Mouse (Mus musculus) spleen, adult 2 months (tissue): ENCODE results near the gene Gm37240. TPM values are rescaled to one million over a fixed set of nuclear protein-coding genes. Genes with fewer than 3 reads are reported as not detected.

Experiments
- DNase-seq, 2 experiments: peaks; one replicate each; pipeline versions ENCODE4 v3.0.0 to v3.0.0-alpha.2; 2012 to 2021; ENCODE audit warnings: low spot score in 2 of 2, low read depth in 1 of 2
- H3K27ac ChIP-seq: fragments of 200-500 bp; 2 replicates; pipeline ENCODE4 v1.5.1; 2012; ENCODE audit warnings: low read length, inconsistent platforms; ENCODE audit not compliant: insufficient read depth
- H3K27me3 ChIP-seq: fragments of 200-500 bp; 2 replicates; pipeline ENCODE4 v1.6.1; 2012; ENCODE audit warnings: mild to moderate bottlenecking, moderate library complexity, low read length, inconsistent platforms; ENCODE audit not compliant: control insufficient read depth, insufficient read depth
- H3K36me3 ChIP-seq: fragments of 200-500 bp; 2 replicates; pipeline ENCODE4 v1.6.1; 2012; ENCODE audit warnings: mild to moderate bottlenecking, low read length, inconsistent platforms; ENCODE audit not compliant: control insufficient read depth, insufficient read depth
- H3K4me1 ChIP-seq: fragments of 200-500 bp; 2 replicates; pipeline ENCODE4 v1.6.1; 2011; ENCODE audit warnings: inconsistent platforms; ENCODE audit not compliant: control insufficient read depth, insufficient read depth, insufficient read length
- H3K4me3 ChIP-seq: fragments of 200-500 bp; 2 replicates; pipeline ENCODE4 v1.5.1; 2011; ENCODE audit warnings: mild to moderate bottlenecking, inconsistent platforms; ENCODE audit not compliant: insufficient read depth, insufficient read length; ENCODE audit errors: extremely low read depth
- CTCF ChIP-seq: fragments of 200-500 bp; IDR thresholded peaks from 2 replicates; pipeline ENCODE4 v1.5.1; 2011; ENCODE audit warnings: mild to moderate bottlenecking, inconsistent platforms; ENCODE audit not compliant: insufficient read depth, insufficient read length, insufficient replicate concordance; ENCODE audit errors: extremely low read depth
- POLR2A ChIP-seq: fragments of 200-500 bp; IDR thresholded peaks from 2 replicates; pipeline ENCODE4 v1.6.1; 2011; ENCODE audit warnings: low read depth, low read length, inconsistent platforms
- WGBS: fragments of 180-500 bp; shearing (Covaris S2); methylation state at CpG from one replicate; pipeline ENCODE4 v1.1.7; 2018; 5-methylcytosine and 5-hydroxymethylcytosine counted together
- polyA plus RNA-seq: library from polyadenylated mRNA; depleted of rRNA; stranded (reverse); fragments of >200 nt; gene quantifications from 2 replicates; pipeline ENCODE4 v1.2.3, GENCODE M21; 2012

The Gm37240 gene
- polyA plus RNA-seq, 1 experiment = 1.1 TPM

DNA sequence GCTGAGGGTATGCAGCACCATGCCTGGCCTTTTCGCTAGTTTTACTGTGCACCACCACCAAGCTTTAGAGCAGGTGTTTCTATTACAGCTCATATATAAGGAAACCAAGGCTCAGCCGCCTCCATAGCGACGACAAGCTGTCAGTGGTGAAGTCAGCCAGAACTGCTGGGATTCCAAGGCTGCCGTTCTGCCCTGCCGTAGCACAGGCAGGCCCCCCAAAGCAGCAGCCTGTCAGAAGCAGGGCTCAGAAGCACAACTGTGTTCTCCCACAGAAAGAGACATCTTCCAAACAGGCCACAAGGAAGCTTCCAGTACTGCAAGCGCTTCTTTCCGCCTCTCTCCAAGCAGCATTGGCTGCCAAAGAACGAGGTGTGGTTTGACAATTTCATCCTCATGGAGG is 871.7 kb downstream of the Gm37240 start:
- Histone ChIP-seq H3K4me1 (no peaks in the 10 kb centered on the region), H3K4me3 (no peak overlapping the region), H3K27ac (no peak overlapping the region), H3K27me3 (no peaks in the 10 kb centered on the region), H3K36me3 (no peaks in the 10 kb centered on the region)
- WGBS = 90% methylated on average over 9 of the region's 9 CpGs
- DNase-seq = no peak
- TF ChIP-seq POLR2A (no peak), CTCF (no peak)

GRCm38 (mm10) chr3:85012889-85013288 is 874.4 kb downstream of the Gm37240 start:
- Histone ChIP-seq H3K36me3 (no peaks in the 10 kb centered on the region), H3K4me1 (no peaks in the 10 kb centered on the region), H3K27me3 (no peaks in the 10 kb centered on the region), H3K27ac (no peak overlapping the region), H3K4me3 (no peak overlapping the region)
- no peak for DNase-seq
- no peak for TF ChIP-seq POLR2A
- TF ChIP-seq CTCF = no peak
- WGBS = 86% methylated on average over 6 of the region's 6 CpGs

GRCm38 (mm10) chr3:85005257-85005656 is 882.1 kb downstream of the Gm37240 start:
- H3K27me3 ChIP-seq = no peaks in the 10 kb centered on the region
- no peak overlapping the region for H3K4me3 ChIP-seq
- DNase-seq = no peak
- H3K36me3 ChIP-seq = no peaks in the 10 kb centered on the region
- WGBS = 89% methylated on average over 2 of the region's 2 CpGs
- H3K4me1 ChIP-seq = no peaks in the 10 kb centered on the region
- TF ChIP-seq POLR2A (no peak), CTCF (no peak)
- H3K27ac ChIP-seq = no peak overlapping the region

DNA sequence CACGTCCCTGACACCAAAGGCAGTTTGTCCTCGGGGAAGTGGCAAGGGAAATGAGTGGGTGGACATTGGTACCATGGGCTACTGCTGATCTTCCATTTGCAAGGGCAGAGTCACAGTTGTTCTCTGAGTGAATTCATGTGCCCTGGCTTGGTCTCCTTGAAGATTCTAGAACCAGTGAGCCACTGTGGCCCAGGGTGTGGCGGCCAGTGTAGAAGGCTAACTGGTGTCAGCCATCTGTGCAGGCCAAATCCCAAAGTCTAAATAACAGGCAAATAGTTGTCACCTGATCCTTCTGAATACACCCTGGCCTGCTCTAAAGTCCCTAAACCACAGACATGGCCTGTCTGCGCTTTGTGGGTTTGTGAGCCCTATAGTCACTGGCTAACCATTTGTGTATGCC is 898.4 kb downstream of the Gm37240 start:
- Histone ChIP-seq H3K4me1 (no peaks in the 10 kb centered on the region), H3K27me3 (no peaks in the 10 kb centered on the region), H3K27ac (no peak overlapping the region), H3K4me3 (no peak overlapping the region), H3K36me3 (no peaks in the 10 kb centered on the region)
- 91% methylated on average over 4 of the region's 4 CpGs for WGBS
- TF ChIP-seq CTCF = no peak
- TF ChIP-seq POLR2A = no peak
- no peak for DNase-seq

DNA sequence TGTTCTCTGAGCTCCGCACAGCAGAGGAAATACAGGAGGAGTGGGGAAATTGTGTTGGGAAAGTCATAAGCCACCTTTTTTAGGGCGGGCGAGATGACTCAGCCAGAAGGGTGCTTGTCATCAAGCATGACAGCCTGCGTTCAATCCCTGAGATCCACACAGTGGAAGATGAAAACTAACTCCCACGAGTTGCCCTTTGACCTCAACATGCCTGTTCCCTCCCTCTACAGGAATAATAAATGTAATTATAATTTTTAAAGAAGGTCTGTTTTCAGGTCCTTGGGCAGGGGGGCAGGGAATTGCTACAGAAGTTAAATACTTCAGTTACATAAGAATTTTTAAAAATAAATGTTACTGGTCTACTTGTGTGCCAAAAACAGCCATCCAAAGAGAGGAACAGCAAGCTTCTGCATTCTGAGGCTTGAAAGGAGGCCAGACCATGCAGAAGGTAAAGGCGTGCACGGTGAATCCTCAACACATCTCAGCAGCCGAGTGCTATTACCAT is 902.1 kb downstream of the Gm37240 start:
- Histone ChIP-seq H3K36me3 (no peaks in the 10 kb centered on the region), H3K4me3 (no peak overlapping the region), H3K27ac (no peak overlapping the region), H3K27me3 (no peaks in the 10 kb centered on the region), H3K4me1 (no peaks in the 10 kb centered on the region)
- 78% methylated on average over 8 of the region's 8 CpGs for WGBS
- TF ChIP-seq CTCF (no peak), POLR2A (no peak)
- no peak for DNase-seq

- no peak for TF ChIP-seq CTCF
- no peak for TF ChIP-seq POLR2A
- H3K27me3 ChIP-seq = no peaks in the 10 kb centered on the region
- no peaks in the 10 kb centered on the region for H3K4me1 ChIP-seq
- H3K36me3 ChIP-seq = peaks cover 3% of the 10 kb centered on the region
- no peak overlapping the region for H3K4me3 ChIP-seq
- no peak for DNase-seq
- H3K27ac ChIP-seq = no peak overlapping the region
- 89% methylated on average over 4 of the region's 4 CpGs for WGBS
Observed at GRCm38 (mm10) chr3:84982688-84983087, 904.6 kb downstream of the Gm37240 start.

DNA sequence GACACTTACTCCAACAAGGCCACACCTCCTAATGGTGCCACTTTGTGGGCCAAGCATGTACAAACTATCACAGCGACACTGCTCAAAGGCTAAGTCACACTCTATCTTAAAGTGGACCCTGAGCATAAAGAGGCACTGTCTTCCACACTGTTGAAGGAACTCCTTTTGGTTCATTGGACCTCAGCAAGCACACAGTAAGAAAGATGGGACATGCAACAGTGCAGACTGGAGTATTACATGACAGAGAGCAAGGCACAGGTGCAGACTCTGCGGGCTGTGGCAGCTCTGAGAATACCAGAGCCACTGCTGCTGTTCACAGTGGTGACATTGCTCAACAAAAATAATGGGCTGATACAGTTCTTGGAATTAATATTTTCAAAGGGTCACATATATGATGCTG is 907.2 kb downstream of the Gm37240 start:
- peaks cover 14% of the 10 kb centered on the region for H3K36me3 ChIP-seq
- no peaks in the 10 kb centered on the region for H3K27me3 ChIP-seq
- 98% methylated on average over 2 of the region's 2 CpGs for WGBS
- DNase-seq = no peak
- TF ChIP-seq POLR2A = no peak
- TF ChIP-seq CTCF = no peak
- H3K4me1 ChIP-seq = no peaks in the 10 kb centered on the region
- no peak overlapping the region for H3K27ac ChIP-seq
- no peak overlapping the region for H3K4me3 ChIP-seq

GRCm38 (mm10) chr3:84978676-84979075 is 908.6 kb downstream of the Gm37240 start:
- TF ChIP-seq POLR2A (no peak), CTCF (no peak)
- no peak for DNase-seq
- WGBS = 94% methylated on average over 11 of the region's 11 CpGs

More at GRCm38 (mm10) chr3:84978676-84979075, 908.6 kb downstream of the Gm37240 start:
- H3K27ac ChIP-seq = no peak overlapping the region
- H3K4me1 ChIP-seq = no peaks in the 10 kb centered on the region
- no peaks in the 10 kb centered on the region for H3K27me3 ChIP-seq
- H3K4me3 ChIP-seq = no peak overlapping the region
- peaks cover 16% of the 10 kb centered on the region for H3K36me3 ChIP-seq
